Mouse (Mus musculus): ENCODE results near the gene Tmem270.

GRCm38 (mm10) chr5:134941472-134942209, 35.1 kb upstream of the Tmem270 start:
- TF ChIP-seq CTCF (IDR thresholded peaks at IDR 0.05; ENCODE audit: low read depth, low read length) (no peak), POLR2A (IDR thresholded peaks at IDR 0.05; ENCODE audit: extremely low read depth, insufficient read depth, low read length) (no peak)
